Mouse (Mus musculus): ENCODE data around the gene Miox.

The Miox gene

GRCm38 (mm10) chr15:89334271-89334670 is at the start of gene Miox:
Gene Miox, plus strand, starts transcription at chr15:89334398.
- no peak for DNase-seq (ENCODE audit: low read depth)

- peak; percentile 66 for DNase-seq (ENCODE audit: low read depth)
Observed at GRCm38 (mm10) chr15:89285004-89285403, 49.2 kb upstream of the Miox start.

- DNase-seq (ENCODE audit: low read depth) = peak; percentile 67
Observed at GRCm38 (mm10) chr15:89285478-89285877, 48.7 kb upstream of the Miox start.

GRCm38 (mm10) chr15:89286114-89286513 is 48.1 kb upstream of the Miox start:
- no peak for DNase-seq (ENCODE audit: low read depth)

- DNase-seq (ENCODE audit: low read depth) = no peak
Observed at GRCm38 (mm10) chr15:89286582-89286981, 47.6 kb upstream of the Miox start.

GRCm38 (mm10) chr15:89288227-89288767 is 45.9 kb upstream of the Miox start:
- DNase-seq (ENCODE audit: low read depth) = no peak

- no peak for DNase-seq (ENCODE audit: low read depth)
Observed at GRCm38 (mm10) chr15:89289455-89289854, 44.7 kb upstream of the Miox start.

- peak; percentile 64 for DNase-seq (ENCODE audit: low read depth)
Observed at GRCm38 (mm10) chr15:89291521-89291920, 42.7 kb upstream of the Miox start.

GRCm38 (mm10) chr15:89292795-89293194 is 41.4 kb upstream of the Miox start:
- no peak for DNase-seq (ENCODE audit: low read depth)

- DNase-seq (ENCODE audit: low read depth) = no peak
Observed at GRCm38 (mm10) chr15:89293778-89294177, 40.4 kb upstream of the Miox start.

GRCm38 (mm10) chr15:89295580-89296165 is 38.5 kb upstream of the Miox start:
- no peak for DNase-seq (ENCODE audit: low read depth)

GRCm38 (mm10) chr15:89296465-89296864 is 37.7 kb upstream of the Miox start:
- no peak for DNase-seq (ENCODE audit: low read depth)

GRCm38 (mm10) chr15:89297695-89298094 is 36.5 kb upstream of the Miox start:
- no peak for DNase-seq (ENCODE audit: low read depth)

- no peak for DNase-seq (ENCODE audit: low read depth)
Observed at GRCm38 (mm10) chr15:89300180-89300579, 34.0 kb upstream of the Miox start.

GRCm38 (mm10) chr15:89300600-89300999 is 33.6 kb upstream of the Miox start:
- no peak for DNase-seq (ENCODE audit: low read depth)

GRCm38 (mm10) chr15:89305966-89306365 is 28.2 kb upstream of the Miox start:
- DNase-seq (ENCODE audit: low read depth) = no peak

- DNase-seq (ENCODE audit: low read depth) = no peak
Observed at GRCm38 (mm10) chr15:89307461-89307860, 26.7 kb upstream of the Miox start.

GRCm38 (mm10) chr15:89308406-89309139 is 25.6 kb upstream of the Miox start:
- DNase-seq (ENCODE audit: low read depth) = no peak

GRCm38 (mm10) chr15:89309962-89310498 is 24.2 kb upstream of the Miox start:
- DNase-seq (ENCODE audit: low read depth) = no peak

- no peak for DNase-seq (ENCODE audit: low read depth)
Observed at GRCm38 (mm10) chr15:89313359-89313758, 20.8 kb upstream of the Miox start.

- no peak for DNase-seq (ENCODE audit: low read depth)
Observed at GRCm38 (mm10) chr15:89314107-89314506, 20.1 kb upstream of the Miox start.

- DNase-seq (ENCODE audit: low read depth) = no peak
Observed at GRCm38 (mm10) chr15:89314511-89315189, 19.5 kb upstream of the Miox start.
